Mouse (Mus musculus): Measurements from ENCODE around the gene Vrk2. TPM values are rescaled to one million over a fixed set of nuclear protein-coding genes. Genes with fewer than 3 reads are reported as not detected.
A peak's percentile ranks its signal among the peaks of the same experiment; 100 is the strongest.

The Vrk2 gene
- polyA plus RNA-seq, 1 experiment from 2014 or later: 3.8 TPM

DNA sequence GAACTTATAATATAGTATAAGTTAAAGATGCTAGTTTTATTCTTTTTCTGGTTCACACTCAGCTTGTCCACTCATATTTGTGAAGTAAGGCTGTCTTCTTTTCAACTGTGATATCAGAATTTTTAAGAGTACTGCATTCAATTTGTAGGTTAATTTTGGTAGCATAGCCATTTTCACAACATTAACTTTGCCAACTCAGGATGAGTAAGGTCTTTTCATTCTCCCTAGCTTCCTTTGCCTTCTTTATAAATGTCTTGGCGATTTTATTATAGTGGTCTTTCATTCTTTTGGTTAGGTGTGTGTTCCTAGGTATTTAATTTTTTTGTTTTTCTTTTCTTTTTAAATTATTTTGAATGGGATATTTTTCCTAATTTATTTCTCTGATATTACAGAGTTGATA, 143.2 kb downstream of the Vrk2 start:
- no peak overlapping the region for H3K4me2 ChIP-seq
- no peak for ATAC-seq (ENCODE audit: low FRiP score, low read depth)
- H3K36me3 ChIP-seq: no peaks in the 10 kb centered on the region
- WGBS: 95% methylated on average over 1 of the region's 1 CpGs
- no peaks in the 10 kb centered on the region for H3K9me3 ChIP-seq
- no peak overlapping the region for H3K9ac ChIP-seq
- no peaks in the 10 kb centered on the region for H3K27me3 ChIP-seq
- no peak overlapping the region for H3K4me3 ChIP-seq
- no peak overlapping the region for H3K27ac ChIP-seq (replicated peaks)
- no peaks in the 10 kb centered on the region for H3K4me1 ChIP-seq (replicated peaks)

DNA sequence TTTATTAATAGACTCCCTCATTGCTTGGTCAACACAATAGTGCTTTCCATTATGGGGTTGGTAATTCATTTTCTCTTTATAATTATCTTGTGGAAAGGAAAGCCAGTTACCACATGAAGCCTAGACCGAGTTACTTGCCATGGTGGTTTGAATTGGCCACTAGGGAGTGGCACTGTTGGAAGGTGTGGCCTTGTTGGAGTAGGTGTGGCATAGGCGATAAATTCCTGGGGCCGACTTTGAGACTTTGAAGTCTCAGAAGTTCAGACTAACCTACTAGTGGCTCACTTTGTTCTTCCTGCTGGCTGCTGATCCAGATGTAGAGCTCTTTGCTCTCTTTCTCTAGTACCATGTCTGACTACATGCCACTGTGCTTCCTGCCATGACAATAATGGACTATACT, 144.0 kb downstream of the Vrk2 start:
- H3K27me3 ChIP-seq: no peaks in the 10 kb centered on the region
- no peaks in the 10 kb centered on the region for H3K9me3 ChIP-seq
- H3K4me1 ChIP-seq (replicated peaks): no peaks in the 10 kb centered on the region
- no peak overlapping the region for H3K27ac ChIP-seq (replicated peaks)
- no peaks in the 10 kb centered on the region for H3K36me3 ChIP-seq
- no peak overlapping the region for H3K9ac ChIP-seq
- no peak for ATAC-seq (ENCODE audit: low FRiP score, low read depth)
- 92% methylated on average over 3 of the region's 3 CpGs for WGBS
- no peak overlapping the region for H3K4me2 ChIP-seq
- H3K4me3 ChIP-seq: no peak overlapping the region

DNA sequence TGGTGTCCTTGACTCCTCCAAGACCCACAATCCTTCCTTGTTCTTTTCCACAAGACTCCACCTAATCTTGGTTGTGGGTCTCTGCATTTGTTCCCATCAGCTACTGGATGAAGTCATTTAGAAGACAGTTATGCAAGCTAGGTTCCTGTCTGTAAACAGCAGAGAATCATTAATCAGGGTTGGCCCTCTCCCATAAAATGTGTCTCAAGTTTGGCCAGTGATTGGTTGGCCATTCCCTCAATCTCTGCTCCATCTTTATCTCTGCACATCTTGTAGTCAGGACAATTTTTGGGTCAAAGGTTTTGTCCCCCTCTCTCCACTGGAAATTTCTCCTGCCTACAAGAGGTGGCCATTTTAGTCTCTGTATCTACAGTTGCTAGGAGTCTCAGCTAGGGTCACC, 149.4 kb downstream of the Vrk2 start:
- Histone ChIP-seq H3K36me3 (no peaks in the 10 kb centered on the region), H3K9me3 (no peaks in the 10 kb centered on the region), H3K4me1 (replicated peaks) (no peaks in the 10 kb centered on the region), H3K9ac (no peak overlapping the region), H3K4me2 (no peak overlapping the region), H3K27ac (replicated peaks) (no peak overlapping the region), H3K4me3 (no peak overlapping the region), H3K27me3 (no peaks in the 10 kb centered on the region)
- ATAC-seq (ENCODE audit: low FRiP score, low read depth): no peak

DNA sequence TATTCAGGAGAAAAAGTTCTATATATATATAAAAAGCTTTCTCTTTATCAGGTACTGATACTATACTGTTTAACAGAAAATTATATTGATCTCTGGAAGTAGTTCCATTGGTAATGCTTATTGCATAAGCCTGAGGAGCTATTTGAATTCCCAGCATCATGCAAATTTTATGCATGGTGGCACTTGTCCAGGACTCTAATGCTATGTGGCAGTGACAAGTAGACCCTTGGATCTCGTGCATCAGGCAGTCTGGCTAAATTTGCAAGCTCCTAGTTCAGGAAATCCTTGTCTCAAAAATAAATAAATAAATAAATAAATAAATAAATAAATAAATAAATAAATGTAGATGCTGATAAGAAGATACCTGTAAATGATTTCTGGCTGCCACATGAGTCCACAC, 152.7 kb downstream of the Vrk2 start:
- Histone ChIP-seq H3K27me3 (no peaks in the 10 kb centered on the region), H3K27ac (replicated peaks) (no peak overlapping the region)
- ATAC-seq (ENCODE audit: low FRiP score, low read depth): no peak

DNA sequence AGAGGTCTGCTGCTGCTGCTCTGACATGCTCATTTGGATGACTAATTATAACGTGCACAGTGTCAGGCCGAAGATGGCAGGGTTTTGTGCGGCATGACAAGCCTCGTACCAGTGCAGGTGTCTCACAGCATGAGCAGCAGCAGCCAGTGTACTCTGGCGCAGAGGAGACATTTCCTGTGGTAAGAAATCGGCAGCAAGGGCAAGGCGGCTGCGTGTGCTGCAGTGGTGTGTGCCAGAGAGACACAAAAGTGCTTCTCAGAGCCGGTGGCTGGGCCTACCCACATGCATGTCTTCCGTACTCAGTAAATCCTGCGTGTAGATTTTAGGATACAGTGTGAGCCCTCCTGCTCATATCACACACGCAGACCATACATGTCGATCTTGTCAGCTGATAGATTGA, 156.0 kb downstream of the Vrk2 start:
- Histone ChIP-seq H3K4me2 (peak overlapping the region; percentile 20), H3K4me3 (no peak overlapping the region), H3K36me3 (no peaks in the 10 kb centered on the region), H3K9ac (no peak overlapping the region; the same call in 1 of the 2 replicates), H3K9me3 (no peaks in the 10 kb centered on the region), H3K27me3 (no peaks in the 10 kb centered on the region), H3K27ac (replicated peaks) (peak overlapping the region; percentile 70), H3K4me1 (replicated peaks) (peaks cover 9% of the 10 kb centered on the region; the same call in 1 of the 2 replicates)
- ATAC-seq (ENCODE audit: low FRiP score, low read depth): peak; percentile 87
- WGBS: 47% methylated on average over 13 of the region's 13 CpGs

More for the DNA sequence above, 152.7 kb downstream of the Vrk2 start:
- peaks cover 9% of the 10 kb centered on the region; the same call in 1 of the 2 replicates for H3K4me1 ChIP-seq (replicated peaks)
- no peak overlapping the region for H3K4me3 ChIP-seq
- no peak overlapping the region for H3K9ac ChIP-seq
- H3K36me3 ChIP-seq: no peaks in the 10 kb centered on the region
- no peaks in the 10 kb centered on the region for H3K9me3 ChIP-seq
- no peak overlapping the region for H3K4me2 ChIP-seq
- WGBS: 44% methylated on average over 1 of the region's 1 CpGs

DNA sequence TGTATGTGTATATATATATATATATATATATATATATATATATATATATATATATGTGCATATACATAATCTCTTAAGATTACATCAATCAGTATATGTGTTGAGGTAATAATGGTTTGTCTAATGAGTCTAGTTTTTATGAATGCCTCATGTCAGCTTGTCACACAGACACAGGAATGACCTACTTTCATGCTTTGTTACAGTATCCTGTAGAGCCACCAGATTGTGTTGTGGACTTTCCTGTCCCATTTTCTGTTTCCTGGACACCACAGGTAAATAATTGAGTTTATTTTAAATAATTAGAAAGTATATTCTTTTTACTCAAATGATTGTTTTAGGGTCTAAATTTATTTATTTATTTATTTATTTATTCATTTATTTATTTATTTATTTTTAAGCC, 159.6 kb downstream of the Vrk2 start:
- Histone ChIP-seq H3K36me3 (no peaks in the 10 kb centered on the region), H3K27ac (replicated peaks) (no peak overlapping the region), H3K4me2 (no peak overlapping the region), H3K4me1 (replicated peaks) (peaks cover 9% of the 10 kb centered on the region; the same call in 1 of the 2 replicates), H3K4me3 (no peak overlapping the region), H3K27me3 (no peaks in the 10 kb centered on the region), H3K9me3 (no peaks in the 10 kb centered on the region), H3K9ac (no peak overlapping the region)
- ATAC-seq (ENCODE audit: low FRiP score, low read depth): no peak

DNA sequence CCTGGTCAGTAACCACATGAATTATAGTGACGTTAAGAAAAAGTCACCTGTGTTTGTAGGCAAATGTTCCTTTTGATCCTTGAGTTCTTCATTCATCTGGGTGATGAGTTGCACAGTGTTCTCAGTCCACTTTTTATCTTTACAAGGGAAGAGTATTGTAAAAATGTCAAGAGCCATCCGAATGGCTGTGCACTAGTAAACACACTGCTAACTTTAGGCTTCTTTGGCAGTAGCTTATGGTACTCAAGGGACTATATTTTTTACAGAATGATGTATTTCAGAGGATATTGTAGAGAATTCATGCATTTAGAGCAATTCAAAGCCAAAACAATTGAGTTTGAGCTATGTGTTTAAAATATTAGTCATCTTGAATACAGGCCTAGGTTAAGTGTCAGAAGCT, 172.3 kb downstream of the Vrk2 start:
- 89% methylated on average over 2 of the region's 2 CpGs for WGBS
- Histone ChIP-seq H3K36me3 (no peaks in the 10 kb centered on the region), H3K4me2 (no peak overlapping the region), H3K9me3 (no peaks in the 10 kb centered on the region), H3K27ac (replicated peaks) (no peak overlapping the region), H3K4me3 (no peak overlapping the region), H3K4me1 (replicated peaks) (no peaks in the 10 kb centered on the region), H3K27me3 (no peaks in the 10 kb centered on the region), H3K9ac (no peak overlapping the region)
- no peak for ATAC-seq (ENCODE audit: low FRiP score, low read depth)

Other genes with a start within 250 kb of the Vrk2 start
- 13.5 and 15.9 TPM in 2 replicates for gene Fancl, start 207.9 kb downstream of the Vrk2 start, polyA plus RNA-seq (2015; fragmentation: Nextera tagmentation; extraction: Ambion mirVana)
- gene Gm6899, start 758 bp downstream of the Vrk2 start, polyA plus RNA-seq (2015; fragmentation: Nextera tagmentation; extraction: Ambion mirVana): not detected in 2 replicates

All from hindbrain, embryonic 15.5 days (tissue).